Mouse (Mus musculus): Measurements from ENCODE around the gene Pax8. TPM values are rescaled to one million over a fixed set of nuclear protein-coding genes. Genes with fewer than 3 reads are reported as not detected.

Pax8 gene
- polyA plus RNA-seq, 1 experiment from 2014 or later: 0.27 TPM

DNA sequence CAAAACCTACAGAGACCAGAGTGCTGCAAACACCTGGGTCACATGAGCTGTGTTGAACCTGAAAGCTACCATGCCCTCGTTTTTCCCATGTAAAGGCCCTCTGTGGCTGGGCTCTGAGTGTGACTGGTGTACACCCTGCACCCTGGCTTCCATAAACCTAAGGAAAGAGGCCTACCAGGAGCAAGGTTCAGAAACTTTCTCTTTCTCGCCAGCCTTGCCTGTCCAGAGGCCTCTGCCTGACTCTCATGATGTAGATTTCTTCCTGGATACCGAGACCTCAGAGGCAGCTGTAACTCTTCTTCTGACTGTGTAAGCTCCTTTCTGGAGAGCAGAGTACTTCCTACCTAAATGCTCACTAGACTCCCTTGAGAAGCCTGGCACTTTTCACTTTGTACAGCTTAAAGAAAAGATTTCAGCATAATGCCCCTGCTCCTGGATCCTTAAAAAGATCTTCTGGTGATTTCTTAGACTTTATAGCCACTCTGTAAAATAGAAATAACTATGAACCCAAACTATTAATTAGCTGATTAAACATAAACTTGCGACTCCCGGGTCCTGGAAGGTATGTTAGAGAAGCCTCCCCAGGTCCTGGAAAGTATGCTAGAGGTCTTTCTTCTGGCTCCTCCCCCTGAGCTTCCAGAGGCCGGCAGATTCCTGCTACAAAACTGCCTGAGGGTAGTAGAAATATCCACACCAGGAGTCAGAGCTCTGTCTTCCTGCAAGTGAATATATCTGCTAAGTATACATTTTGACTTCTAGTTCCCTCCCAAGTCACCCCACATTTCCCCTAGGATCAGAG, 20.1 kb downstream of the Pax8 start:
- Histone ChIP-seq H3K4me1 (ENCODE audit: control insufficient read depth, insufficient read depth, low read length) (no peaks in the 10 kb centered on the region), H3K36me3 (ENCODE audit: control insufficient read depth, insufficient read depth, low read length) (no peaks in the 10 kb centered on the region), H3K4me2 (no peak overlapping the region), H3K9ac (ENCODE audit: low read depth, low read length) (no peak overlapping the region), H3K9me3 (replicated peaks; ENCODE audit: control insufficient read depth, low read length) (no peaks in the 10 kb centered on the region), H3K27me3 (ENCODE audit: control insufficient read depth, insufficient read depth, low read length) (no peaks in the 10 kb centered on the region), H3K4me3 (ENCODE audit: low read depth, low read length) (no peak overlapping the region), H3K27ac (ENCODE audit: low read depth, low read length) (no peak overlapping the region)
- 44% methylated on average over 6 of the region's 6 CpGs for WGBS (ENCODE audit: insufficient replicate concordance)
- no peak for ATAC-seq (replicated peaks; ENCODE audit: insufficient number of reproducible peaks, low FRiP score, low TSS enrichment)

DNA sequence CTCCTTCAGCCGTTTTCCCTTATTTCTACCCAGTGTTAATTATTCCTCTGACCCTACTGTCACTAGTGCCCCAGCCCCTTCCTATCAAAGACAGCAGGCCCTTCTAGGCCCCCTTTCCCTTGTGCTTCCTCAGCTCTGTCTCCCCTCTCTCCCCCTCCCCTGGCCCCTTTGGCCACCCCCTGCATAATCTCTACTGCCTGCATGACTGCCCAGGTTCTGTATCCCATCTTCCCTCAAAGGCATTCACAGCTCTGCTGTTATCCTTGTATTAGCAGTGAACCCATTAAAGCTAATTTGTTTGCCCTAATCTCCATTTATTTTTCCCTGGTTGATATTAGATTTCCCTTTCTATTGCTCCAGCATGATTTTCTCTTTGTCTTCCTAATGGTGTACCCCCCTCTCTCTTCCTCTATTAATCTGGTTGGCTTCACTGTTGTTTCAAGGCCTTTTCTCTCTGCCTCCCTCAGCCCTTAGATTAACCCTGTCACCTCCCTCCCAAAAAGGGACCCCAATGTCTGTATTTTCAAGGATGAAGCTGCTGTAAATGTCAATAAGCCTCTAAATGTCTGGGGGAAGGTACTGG, 20.9 kb downstream of the Pax8 start:
- ATAC-seq (replicated peaks; ENCODE audit: insufficient number of reproducible peaks, low FRiP score, low TSS enrichment): no peak
- WGBS (ENCODE audit: insufficient replicate concordance): 42% methylated on average over 1 of the region's 1 CpGs

DNA sequence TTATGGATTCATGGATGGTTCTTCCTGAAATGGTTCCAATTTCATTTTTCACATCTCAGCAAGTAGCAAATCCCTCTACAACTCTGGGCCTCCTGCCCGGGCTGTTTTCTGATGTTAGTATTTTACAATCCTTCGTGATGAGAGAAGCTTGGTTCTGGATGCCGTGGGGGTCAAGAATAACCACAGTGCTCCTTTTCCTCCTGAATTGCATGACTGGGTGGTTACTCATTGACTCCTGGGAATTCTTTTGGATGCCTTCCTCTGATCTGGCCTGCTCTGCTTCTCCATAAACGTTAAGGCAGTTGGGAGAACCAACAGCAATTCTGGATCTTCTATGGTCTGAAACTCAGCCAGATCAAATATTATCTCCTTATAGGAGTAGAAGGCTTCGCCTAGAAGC, 22.2 kb downstream of the Pax8 start:
- Histone ChIP-seq H3K27me3 (ENCODE audit: control insufficient read depth, insufficient read depth, low read length) (no peaks in the 10 kb centered on the region), H3K36me3 (ENCODE audit: control insufficient read depth, insufficient read depth, low read length) (no peaks in the 10 kb centered on the region), H3K4me1 (ENCODE audit: control insufficient read depth, insufficient read depth, low read length) (no peaks in the 10 kb centered on the region), H3K27ac (ENCODE audit: low read depth, low read length) (no peak overlapping the region), H3K4me2 (no peak overlapping the region), H3K9me3 (replicated peaks; ENCODE audit: control insufficient read depth, low read length) (no peaks in the 10 kb centered on the region), H3K4me3 (ENCODE audit: low read depth, low read length) (no peak overlapping the region), H3K9ac (ENCODE audit: low read depth, low read length) (no peak overlapping the region)
- WGBS (ENCODE audit: insufficient replicate concordance): 77% methylated on average over 5 of the region's 5 CpGs
- no peak for ATAC-seq (replicated peaks; ENCODE audit: insufficient number of reproducible peaks, low FRiP score, low TSS enrichment)

More for the DNA sequence above, 20.9 kb downstream of the Pax8 start:
- Histone ChIP-seq H3K27me3 (ENCODE audit: control insufficient read depth, insufficient read depth, low read length) (no peaks in the 10 kb centered on the region), H3K4me3 (ENCODE audit: low read depth, low read length) (no peak overlapping the region), H3K4me2 (no peak overlapping the region), H3K9me3 (replicated peaks; ENCODE audit: control insufficient read depth, low read length) (no peaks in the 10 kb centered on the region), H3K36me3 (ENCODE audit: control insufficient read depth, insufficient read depth, low read length) (no peaks in the 10 kb centered on the region), H3K27ac (ENCODE audit: low read depth, low read length) (no peak overlapping the region), H3K4me1 (ENCODE audit: control insufficient read depth, insufficient read depth, low read length) (no peaks in the 10 kb centered on the region), H3K9ac (ENCODE audit: low read depth, low read length) (no peak overlapping the region)

DNA sequence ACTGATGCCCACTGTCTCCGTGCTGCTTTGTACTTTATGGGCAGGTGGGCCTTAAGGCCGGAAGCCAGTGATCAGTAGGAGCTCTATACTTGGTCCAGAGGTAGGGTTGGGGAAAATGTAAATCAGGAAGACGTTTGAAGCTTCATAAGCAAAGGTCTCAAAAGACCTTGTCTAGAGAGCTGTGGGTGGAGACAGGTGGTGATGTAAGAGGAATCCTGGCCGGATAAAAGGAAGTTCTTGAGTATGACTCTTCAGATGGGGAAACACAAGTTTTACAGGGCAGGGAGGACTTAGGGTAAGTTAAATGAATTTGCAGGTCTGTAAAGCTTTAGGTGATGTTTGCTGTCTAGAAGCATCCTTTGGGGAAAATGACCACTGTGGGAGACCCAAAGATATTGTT, 26.3 kb downstream of the Pax8 start:
- Histone ChIP-seq H3K4me3 (ENCODE audit: low read depth, low read length) (no peak overlapping the region), H3K4me2 (no peak overlapping the region), H3K27me3 (ENCODE audit: control insufficient read depth, insufficient read depth, low read length) (no peaks in the 10 kb centered on the region), H3K9me3 (replicated peaks; ENCODE audit: control insufficient read depth, low read length) (no peaks in the 10 kb centered on the region), H3K9ac (ENCODE audit: low read depth, low read length) (no peak overlapping the region), H3K4me1 (ENCODE audit: control insufficient read depth, insufficient read depth, low read length) (no peaks in the 10 kb centered on the region), H3K27ac (ENCODE audit: low read depth, low read length) (no peak overlapping the region), H3K36me3 (ENCODE audit: control insufficient read depth, insufficient read depth, low read length) (no peaks in the 10 kb centered on the region)
- 65% methylated on average over 4 of the region's 4 CpGs for WGBS (ENCODE audit: insufficient replicate concordance)
- ATAC-seq (replicated peaks; ENCODE audit: insufficient number of reproducible peaks, low FRiP score, low TSS enrichment): no peak

DNA sequence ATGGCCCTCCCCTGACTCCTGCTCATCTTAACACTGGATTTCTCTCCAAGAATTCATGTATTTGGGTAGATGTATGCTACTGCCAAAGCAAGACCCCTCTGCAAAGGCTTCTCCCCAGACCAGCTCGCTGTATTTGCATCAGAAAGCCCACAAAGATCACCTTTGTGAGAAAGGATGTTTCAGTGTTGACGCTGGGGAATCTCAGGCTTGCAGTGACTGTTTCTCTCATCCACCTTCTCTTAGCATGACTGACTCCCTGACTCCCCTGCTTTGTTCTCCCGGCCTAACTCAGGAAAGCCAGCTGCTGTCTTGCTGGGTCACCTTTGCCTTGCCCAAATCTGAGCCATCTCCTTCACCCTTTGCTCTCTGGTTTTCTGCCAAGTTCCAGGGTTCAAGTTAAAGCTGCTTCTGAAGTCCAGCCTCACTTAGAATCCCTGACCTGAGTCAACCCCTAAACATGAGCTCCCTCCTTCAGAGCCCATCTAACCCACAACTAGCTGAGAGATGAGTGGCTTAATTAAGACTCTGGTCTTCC, 32.1 kb downstream of the Pax8 start:
- WGBS (ENCODE audit: insufficient replicate concordance): 49% methylated on average over 3 of the region's 3 CpGs
- Histone ChIP-seq H3K4me2 (no peak overlapping the region), H3K9ac (ENCODE audit: low read depth, low read length) (no peak overlapping the region), H3K4me3 (ENCODE audit: low read depth, low read length) (no peak overlapping the region), H3K27ac (ENCODE audit: low read depth, low read length) (no peak overlapping the region), H3K4me1 (ENCODE audit: control insufficient read depth, insufficient read depth, low read length) (no peaks in the 10 kb centered on the region), H3K9me3 (replicated peaks; ENCODE audit: control insufficient read depth, low read length) (no peaks in the 10 kb centered on the region), H3K36me3 (ENCODE audit: control insufficient read depth, insufficient read depth, low read length) (no peaks in the 10 kb centered on the region), H3K27me3 (ENCODE audit: control insufficient read depth, insufficient read depth, low read length) (no peaks in the 10 kb centered on the region)
- no peak for ATAC-seq (replicated peaks; ENCODE audit: insufficient number of reproducible peaks, low FRiP score, low TSS enrichment)

DNA sequence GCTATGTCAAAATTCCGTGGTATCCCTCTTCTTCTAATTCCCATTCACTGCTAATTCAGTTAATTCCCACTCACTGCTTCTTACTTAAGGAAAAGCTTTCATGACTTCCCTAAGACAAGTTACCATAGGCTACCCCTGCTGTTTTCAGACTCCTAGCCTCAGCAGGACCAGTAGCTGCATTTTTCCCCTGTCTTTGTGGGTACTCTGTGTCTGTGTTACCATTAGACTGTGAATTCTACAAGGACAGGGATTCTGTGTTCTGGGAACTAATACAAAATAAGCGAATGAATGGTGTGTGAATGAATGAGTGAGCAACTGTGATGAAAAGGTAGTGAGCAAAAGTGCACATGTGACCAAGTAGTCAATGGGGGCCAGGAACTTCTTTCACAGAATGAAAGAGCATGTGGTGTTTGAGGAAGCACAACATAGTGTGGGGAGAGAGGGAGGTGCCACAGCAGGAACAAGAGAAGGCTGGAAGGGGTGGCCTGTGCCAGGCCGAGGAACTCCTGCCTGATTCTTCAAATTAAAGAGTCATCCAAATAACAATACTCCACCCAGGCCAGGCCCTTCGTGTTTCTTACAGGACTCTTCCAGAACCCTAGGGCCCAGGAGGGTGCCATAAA, 33.0 kb downstream of the Pax8 start:
- H3K27ac ChIP-seq (ENCODE audit: low read depth, low read length): no peak overlapping the region
- 59% methylated on average over 4 of the region's 4 CpGs for WGBS (ENCODE audit: insufficient replicate concordance)
- H3K9ac ChIP-seq (ENCODE audit: low read depth, low read length): no peak overlapping the region
- no peaks in the 10 kb centered on the region for H3K36me3 ChIP-seq (ENCODE audit: control insufficient read depth, insufficient read depth, low read length)
- no peak overlapping the region for H3K4me2 ChIP-seq
- no peak for ATAC-seq (replicated peaks; ENCODE audit: insufficient number of reproducible peaks, low FRiP score, low TSS enrichment)
- H3K4me1 ChIP-seq (ENCODE audit: control insufficient read depth, insufficient read depth, low read length): no peaks in the 10 kb centered on the region
- H3K4me3 ChIP-seq (ENCODE audit: low read depth, low read length): no peak overlapping the region
- no peaks in the 10 kb centered on the region for H3K9me3 ChIP-seq (replicated peaks; ENCODE audit: control insufficient read depth, low read length)
- H3K27me3 ChIP-seq (ENCODE audit: control insufficient read depth, insufficient read depth, low read length): no peaks in the 10 kb centered on the region

DNA sequence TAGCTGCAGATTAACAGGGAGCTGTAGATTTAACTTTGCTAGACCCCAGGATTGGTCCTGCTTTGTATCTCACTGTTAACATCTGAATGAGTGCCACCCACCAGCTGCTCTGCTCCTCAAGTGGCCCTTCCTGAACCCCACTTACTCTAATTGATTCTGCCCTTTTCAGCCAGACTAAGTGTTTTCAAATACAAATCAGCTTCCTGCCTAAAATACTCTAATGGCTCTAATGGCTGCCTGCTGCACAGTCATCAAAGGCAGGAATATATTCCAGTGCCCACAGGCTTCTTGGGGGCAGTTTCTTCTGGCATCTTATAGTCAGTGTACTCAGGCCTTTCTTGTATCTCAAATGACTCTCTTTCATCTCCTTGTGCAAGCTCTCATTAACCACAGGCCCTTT, 33.5 kb downstream of the Pax8 start:
- no peak overlapping the region for H3K9ac ChIP-seq (ENCODE audit: low read depth, low read length)
- no peak overlapping the region for H3K4me3 ChIP-seq (ENCODE audit: low read depth, low read length)
- no peak for ATAC-seq (replicated peaks; ENCODE audit: insufficient number of reproducible peaks, low FRiP score, low TSS enrichment)
- H3K4me1 ChIP-seq (ENCODE audit: control insufficient read depth, insufficient read depth, low read length): no peaks in the 10 kb centered on the region
- H3K27me3 ChIP-seq (ENCODE audit: control insufficient read depth, insufficient read depth, low read length): no peaks in the 10 kb centered on the region
- H3K4me2 ChIP-seq: no peak overlapping the region
- H3K36me3 ChIP-seq (ENCODE audit: control insufficient read depth, insufficient read depth, low read length): no peaks in the 10 kb centered on the region
- no peaks in the 10 kb centered on the region for H3K9me3 ChIP-seq (replicated peaks; ENCODE audit: control insufficient read depth, low read length)
- no peak overlapping the region for H3K27ac ChIP-seq (ENCODE audit: low read depth, low read length)

DNA sequence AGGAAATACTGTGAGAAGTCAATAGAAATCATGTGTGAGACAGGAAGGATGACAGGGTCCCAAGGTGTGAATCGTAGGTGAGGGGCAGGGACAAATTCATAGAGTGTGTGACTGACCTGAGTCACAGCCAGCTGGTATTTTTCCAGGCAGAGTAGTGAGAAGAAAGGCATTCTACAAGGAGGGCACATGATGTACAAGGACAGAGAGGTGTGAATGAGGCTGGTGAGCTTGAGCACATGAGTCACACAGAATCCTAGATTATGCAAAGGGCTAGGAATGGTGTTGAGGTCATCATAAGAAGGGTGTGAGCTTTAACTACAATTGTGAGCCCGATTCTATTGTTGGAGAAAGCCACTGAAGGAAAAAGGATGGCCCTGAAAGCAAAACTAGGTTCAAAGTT, 35.3 kb downstream of the Pax8 start:
- no peak for ATAC-seq (replicated peaks; ENCODE audit: insufficient number of reproducible peaks, low FRiP score, low TSS enrichment)
- no peaks in the 10 kb centered on the region for H3K9me3 ChIP-seq (replicated peaks; ENCODE audit: control insufficient read depth, low read length)
- H3K4me2 ChIP-seq: no peak overlapping the region
- H3K4me3 ChIP-seq (ENCODE audit: low read depth, low read length): no peak overlapping the region
- H3K27ac ChIP-seq (ENCODE audit: low read depth, low read length): no peak overlapping the region
- H3K27me3 ChIP-seq (ENCODE audit: control insufficient read depth, insufficient read depth, low read length): no peaks in the 10 kb centered on the region
- H3K4me1 ChIP-seq (ENCODE audit: control insufficient read depth, insufficient read depth, low read length): no peaks in the 10 kb centered on the region
- no peaks in the 10 kb centered on the region for H3K36me3 ChIP-seq (ENCODE audit: control insufficient read depth, insufficient read depth, low read length)
- WGBS (ENCODE audit: insufficient replicate concordance): 70% methylated on average over 2 of the region's 2 CpGs
- no peak overlapping the region for H3K9ac ChIP-seq (ENCODE audit: low read depth, low read length)
